Mouse (Mus musculus): Measurements from ENCODE around the gene Olfr961. TPM values are rescaled to one million over a fixed set of nuclear protein-coding genes. Genes with fewer than 3 reads are reported as not detected.
A peak's percentile ranks its signal among the peaks of the same experiment; 100 is the strongest.

The Olfr961 gene
- polyA plus RNA-seq, 1 experiment: not detected

GRCm38 (mm10) chr9:39633913-39634594, 10.8 kb upstream of the Olfr961 start:
- DNase-seq (ENCODE audit: low read depth): peak; percentile 79
- TF ChIP-seq POLR2A (IDR thresholded peaks at IDR 0.05; ENCODE audit: borderline replicate concordance, extremely low read depth, insufficient read depth, insufficient read length, poor library complexity, severe bottlenecking): no peak
- TF ChIP-seq CTCF (IDR thresholded peaks at IDR 0.05; ENCODE audit: borderline replicate concordance, extremely low read depth, insufficient read depth, insufficient read length): no peak

GRCm38 (mm10) chr9:39647382-39647781, 2.5 kb downstream of the Olfr961 start:
- no peak for DNase-seq (ENCODE audit: low read depth)
- TF ChIP-seq CTCF (IDR thresholded peaks at IDR 0.05; ENCODE audit: borderline replicate concordance, extremely low read depth, insufficient read depth, insufficient read length) (no peak), POLR2A (IDR thresholded peaks at IDR 0.05; ENCODE audit: borderline replicate concordance, extremely low read depth, insufficient read depth, insufficient read length, poor library complexity, severe bottlenecking) (no peak)

GRCm38 (mm10) chr9:39654756-39655396, 10.0 kb downstream of the Olfr961 start:
- no peak for TF ChIP-seq POLR2A (IDR thresholded peaks at IDR 0.05; ENCODE audit: borderline replicate concordance, extremely low read depth, insufficient read depth, insufficient read length, poor library complexity, severe bottlenecking)
- TF ChIP-seq CTCF (IDR thresholded peaks at IDR 0.05; ENCODE audit: borderline replicate concordance, extremely low read depth, insufficient read depth, insufficient read length): no peak

GRCm38 (mm10) chr9:39666905-39667304, 22.0 kb downstream of the Olfr961 start, which contains the start of gene Olfr963:
Gene Olfr963, plus strand, starts transcription at chr9:39667205.
- TF ChIP-seq POLR2A (IDR thresholded peaks at IDR 0.05; ENCODE audit: borderline replicate concordance, extremely low read depth, insufficient read depth, insufficient read length, poor library complexity, severe bottlenecking): no peak
- DNase-seq (ENCODE audit: low read depth): no peak

More at GRCm38 (mm10) chr9:39654756-39655396, 10.0 kb downstream of the Olfr961 start:
- peak; percentile 72 for DNase-seq (ENCODE audit: low read depth)

- no peak for DNase-seq (ENCODE audit: low read depth)
- TF ChIP-seq POLR2A (IDR thresholded peaks at IDR 0.05; ENCODE audit: borderline replicate concordance, extremely low read depth, insufficient read depth, insufficient read length, poor library complexity, severe bottlenecking): no peak
- TF ChIP-seq CTCF (IDR thresholded peaks at IDR 0.05; ENCODE audit: borderline replicate concordance, extremely low read depth, insufficient read depth, insufficient read length): no peak
Observed at GRCm38 (mm10) chr9:39669723-39670122, 24.8 kb downstream of the Olfr961 start.

- no peak for TF ChIP-seq CTCF (IDR thresholded peaks at IDR 0.05; ENCODE audit: borderline replicate concordance, extremely low read depth, insufficient read depth, insufficient read length)
- TF ChIP-seq POLR2A (IDR thresholded peaks at IDR 0.05; ENCODE audit: borderline replicate concordance, extremely low read depth, insufficient read depth, insufficient read length, poor library complexity, severe bottlenecking): no peak
- no peak for DNase-seq (ENCODE audit: low read depth)
Observed at GRCm38 (mm10) chr9:39674820-39675219, 29.9 kb downstream of the Olfr961 start.

- DNase-seq (ENCODE audit: low read depth): no peak
- no peak for TF ChIP-seq CTCF (IDR thresholded peaks at IDR 0.05; ENCODE audit: borderline replicate concordance, extremely low read depth, insufficient read depth, insufficient read length)
- no peak for TF ChIP-seq POLR2A (IDR thresholded peaks at IDR 0.05; ENCODE audit: borderline replicate concordance, extremely low read depth, insufficient read depth, insufficient read length, poor library complexity, severe bottlenecking)
Observed at GRCm38 (mm10) chr9:39678557-39678956, 33.7 kb downstream of the Olfr961 start.

- DNase-seq (ENCODE audit: low read depth): peak; percentile 52
- TF ChIP-seq POLR2A (IDR thresholded peaks at IDR 0.05; ENCODE audit: borderline replicate concordance, extremely low read depth, insufficient read depth, insufficient read length, poor library complexity, severe bottlenecking) (no peak), CTCF (IDR thresholded peaks at IDR 0.05; ENCODE audit: borderline replicate concordance, extremely low read depth, insufficient read depth, insufficient read length) (no peak)
Observed at GRCm38 (mm10) chr9:39679280-39679679, 34.4 kb downstream of the Olfr961 start.

Other genes starting within 250 kb of the Olfr961 start
- gene Olfr952, start 217.9 kb upstream of the Olfr961 start, polyA plus RNA-seq (2012; rRNA removed): not detected in 2 replicates
- not detected in 2 replicates for gene Olfr954, start 188.4 kb upstream of the Olfr961 start, polyA plus RNA-seq (2012; rRNA removed)
- gene Olfr955, start 173.1 kb upstream of the Olfr961 start, polyA plus RNA-seq (2012; rRNA removed): not detected in 2 replicates
- not detected in 2 replicates for gene Olfr44, start 151.1 kb upstream of the Olfr961 start, polyA plus RNA-seq (2012; rRNA removed)
- not detected in 2 replicates for gene Olfr957, start 129.3 kb upstream of the Olfr961 start, polyA plus RNA-seq (2012; rRNA removed)
- gene Olfr958, start 91.0 kb upstream of the Olfr961 start, polyA plus RNA-seq (2012; rRNA removed): not detected in 2 replicates
- gene Olfr959, start 69.5 kb upstream of the Olfr961 start, polyA plus RNA-seq (2012; rRNA removed): not detected in 2 replicates
- gene AW551984, start 40.7 kb upstream of the Olfr961 start, polyA plus RNA-seq (2012; rRNA removed): 61.0 and 87.9 TPM in 2 replicates
- gene Olfr148, start 34.4 kb upstream of the Olfr961 start, polyA plus RNA-seq (2012; rRNA removed): not detected in 2 replicates
- gene Olfr960, start 23.7 kb upstream of the Olfr961 start, polyA plus RNA-seq (2012; rRNA removed): not detected in 2 replicates
- gene Olfr963, start 22.1 kb downstream of the Olfr961 start, polyA plus RNA-seq (2012; rRNA removed): not detected in 2 replicates
- not detected in 2 replicates for gene Olfr149, start 62.0 kb downstream of the Olfr961 start, polyA plus RNA-seq (2012; rRNA removed)
- not detected in 2 replicates for gene Olfr965, start 66.3 kb downstream of the Olfr961 start, polyA plus RNA-seq (2012; rRNA removed)
- not detected in 2 replicates for gene Olfr150, start 85.9 kb downstream of the Olfr961 start, polyA plus RNA-seq (2012; rRNA removed)
- gene Olfr967, start 101.2 kb downstream of the Olfr961 start, polyA plus RNA-seq (2012; rRNA removed): not detected in 2 replicates
- not detected in 2 replicates for gene Olfr968, start 138.2 kb downstream of the Olfr961 start, polyA plus RNA-seq (2012; rRNA removed)
- not detected in 2 replicates for gene Olfr969, start 145.9 kb downstream of the Olfr961 start, polyA plus RNA-seq (2012; rRNA removed)
- not detected in 2 replicates for gene Olfr970, start 163.8 kb downstream of the Olfr961 start, polyA plus RNA-seq (2012; rRNA removed)
- gene Olfr971, start 191.8 kb downstream of the Olfr961 start, polyA plus RNA-seq (2012; rRNA removed): not detected in 2 replicates
- gene Olfr972, start 221.3 kb downstream of the Olfr961 start, polyA plus RNA-seq (2012; rRNA removed): not detected in 2 replicates